Mouse (Mus musculus): ENCODE data around the gene Camk1d.
"Not testable (repeated sequence)": the region's sequence is repeated elsewhere in the genome, so short reads cannot be mapped to it uniquely, and the experiment has no call there.

DNA sequence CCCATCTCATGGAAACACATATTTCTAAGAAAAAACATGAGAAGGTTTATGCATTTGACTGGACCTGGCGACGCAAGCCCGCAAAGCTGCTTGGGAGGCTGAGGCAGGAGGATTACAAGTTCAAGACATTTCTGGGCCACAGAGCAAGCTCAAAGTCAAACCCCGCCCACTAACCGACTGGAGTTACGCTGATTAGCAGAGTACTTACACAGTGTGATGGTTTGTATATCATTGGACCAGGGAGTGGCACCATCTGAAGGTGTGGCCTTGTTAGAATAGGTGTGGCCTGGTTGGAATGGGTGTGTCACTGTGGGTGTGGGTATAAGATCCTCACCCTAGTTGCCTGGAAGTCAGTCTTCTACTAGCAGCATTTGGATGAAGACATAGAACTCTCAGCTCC, 465.1 kb downstream of the Camk1d start:
- not testable (repeated sequence) for TF ChIP-seq POLR2A (IDR thresholded peaks at IDR 0.05; ENCODE audit: insufficient read depth, low read length); CTCF (IDR thresholded peaks at IDR 0.05; ENCODE audit: low read depth, low read length); EP300 (IDR thresholded peaks at IDR 0.05; ENCODE audit: insufficient read depth, low read depth, low read length)

Measured in ES-Bruce4 (cell line).